Mouse (Mus musculus) macrophage (primary cell): ENCODE results near the gene Pigv. TPM values are rescaled to one million over a fixed set of nuclear protein-coding genes. Genes with fewer than 3 reads are reported as not detected.

Experiments used
- H3K27ac ChIP-seq: fragments of 350-480 bp; formaldehyde crosslinking; 2 replicates; pipeline ENCODE4 v1.9.0; 2021
- H3K36me3 ChIP-seq: fragments of 350-480 bp; formaldehyde crosslinking; 2 replicates; pipeline ENCODE4 v1.9.0; 2021; ENCODE audit errors: inconsistent target
- H3K4me3 ChIP-seq: fragments of 350-480 bp; formaldehyde crosslinking; 2 replicates; pipeline ENCODE4 v1.9.0; 2021; ENCODE audit errors: inconsistent target
- H3K79me2 ChIP-seq: fragments of 350-480 bp; formaldehyde crosslinking; 2 replicates; pipeline ENCODE4 v1.9.0; 2021; ENCODE audit errors: inconsistent target
- WGBS: methylation state at CpG from one replicate; pipeline ENCODE4 v1.1.7; 2026; ENCODE audit warnings: inconsistent platforms; ENCODE audit not compliant: missing documents; 5-methylcytosine and 5-hydroxymethylcytosine counted together
- polyA plus RNA-seq: library from polyadenylated mRNA; stranded (reverse); fragments of 250-400 nt; gene quantifications from 3 replicates; pipeline ENCODE4 v1.2.4, GENCODE M21; 2018; ENCODE audit warnings: inconsistent platforms

Pigv gene
- polyA plus RNA-seq, 1 experiment from 2014 or later: 3.4 TPM

DNA sequence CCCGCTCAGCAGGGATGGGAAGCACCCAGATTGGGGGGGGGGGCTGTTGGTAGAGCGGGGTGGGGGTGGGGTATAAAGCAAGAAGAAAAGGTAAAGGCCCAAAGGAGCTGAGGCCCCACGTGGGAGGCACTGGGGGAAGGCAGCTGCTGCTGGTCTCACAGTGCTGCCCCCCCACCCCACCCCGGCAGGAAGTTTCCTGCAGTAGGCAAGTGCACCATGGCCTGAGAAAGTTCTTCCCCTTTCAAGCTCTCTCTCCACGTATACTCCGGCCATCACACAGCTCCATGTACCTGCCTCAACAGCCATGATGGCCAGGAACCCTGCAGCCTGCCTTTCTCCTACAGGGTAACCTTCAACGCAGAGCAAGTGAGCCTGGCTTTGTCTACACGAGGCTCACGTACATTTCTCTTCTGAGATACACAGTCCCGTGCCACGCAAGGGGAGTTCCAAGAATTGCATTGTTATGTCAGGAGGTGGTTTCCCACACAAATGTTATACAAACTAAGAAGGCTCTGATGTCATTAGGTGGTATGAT, 50.2 kb downstream of the Pigv start:
- Histone ChIP-seq H3K36me3 (peaks cover 20% of the 10 kb centered on the region), H3K79me2 (peaks cover 3% of the 10 kb centered on the region; the same call in 1 of the 2 replicates), H3K4me3 (no peak overlapping the region), H3K27ac (no peak overlapping the region)
- 47% methylated on average over 9 of the region's 11 CpGs for WGBS

DNA sequence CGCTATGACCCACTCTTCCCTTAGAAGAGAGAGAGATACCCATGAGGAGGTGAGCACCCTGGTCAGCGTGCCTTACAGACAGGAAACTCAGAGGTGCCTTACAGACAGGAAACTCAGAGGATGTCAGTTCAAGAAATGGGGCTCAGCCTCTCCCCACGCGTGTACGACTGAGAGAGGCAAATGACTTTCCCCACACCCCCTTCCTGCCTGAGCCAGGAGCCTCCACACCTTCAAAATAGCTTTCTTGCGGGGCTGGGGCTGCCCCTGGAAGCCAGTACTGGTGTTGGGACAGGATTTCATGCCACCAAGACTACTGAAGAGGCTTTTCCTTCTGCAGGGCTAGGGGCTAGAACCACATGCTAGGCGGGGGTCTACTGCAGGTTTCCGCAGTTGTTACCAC, 51.8 kb downstream of the Pigv start:
- 71% methylated on average over 8 of the region's 8 CpGs for WGBS
- Histone ChIP-seq H3K27ac (no peak overlapping the region), H3K79me2 (no peaks in the 10 kb centered on the region), H3K4me3 (no peak overlapping the region), H3K36me3 (peaks cover 8% of the 10 kb centered on the region; the same call in 1 of the 2 replicates)

DNA sequence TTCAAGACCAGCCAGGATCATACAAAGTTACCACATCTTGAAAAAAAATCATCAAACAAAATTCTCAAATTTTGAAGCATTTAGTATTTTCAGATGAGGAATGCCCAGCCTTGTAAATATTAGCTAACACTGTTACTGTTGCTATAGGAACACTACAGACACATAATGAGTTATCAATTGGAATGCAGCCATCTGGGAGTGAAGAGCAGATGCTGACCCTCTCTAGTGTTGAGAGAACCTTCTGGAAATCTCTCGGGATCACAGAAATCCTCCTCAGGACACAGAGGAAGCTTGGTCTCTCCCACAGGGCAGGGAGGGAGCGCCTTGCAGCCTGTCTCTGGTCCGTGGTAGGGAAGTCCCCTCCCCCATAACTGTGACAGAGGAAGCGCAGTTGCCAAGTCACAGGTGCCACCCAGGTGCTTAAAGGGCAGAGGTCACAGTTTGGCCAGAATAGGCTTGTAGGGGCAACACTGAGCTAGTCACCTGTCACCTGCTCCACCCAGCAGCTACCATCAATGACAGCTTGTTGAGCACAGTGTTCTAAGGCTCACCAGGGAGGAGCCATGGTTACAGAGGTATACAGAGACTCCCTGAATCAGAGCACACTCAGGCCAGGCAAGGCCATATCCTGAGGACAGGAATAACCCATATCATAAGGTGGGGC, 52.8 kb downstream of the Pigv start:
- WGBS: 73% methylated on average over 4 of the region's 4 CpGs
- Histone ChIP-seq H3K79me2 (no peaks in the 10 kb centered on the region), H3K36me3 (peaks cover 4% of the 10 kb centered on the region; the same call in 1 of the 2 replicates), H3K4me3 (no peak overlapping the region), H3K27ac (no peak overlapping the region)

DNA sequence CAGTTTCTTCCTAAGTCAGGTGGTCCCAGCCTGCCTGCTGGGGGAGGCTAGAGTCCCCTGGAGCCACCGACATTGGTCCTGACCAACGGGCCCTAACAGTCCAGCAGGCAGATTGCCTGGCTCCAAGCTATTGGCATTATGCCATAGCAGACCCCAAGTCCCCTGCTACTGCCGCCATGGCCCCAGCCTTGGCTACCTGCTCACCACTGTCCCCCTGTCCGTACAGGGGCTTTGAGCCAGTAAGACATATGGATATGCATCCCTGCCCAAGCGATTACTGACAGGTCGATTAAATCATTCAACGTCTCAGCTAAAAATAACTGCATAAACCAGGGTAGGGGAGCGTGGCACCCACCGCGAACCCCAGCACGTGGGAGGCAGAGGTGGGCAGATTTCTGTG, 54.5 kb downstream of the Pigv start:
- H3K79me2 ChIP-seq: no peaks in the 10 kb centered on the region
- 97% methylated on average over 11 of the region's 11 CpGs for WGBS
- no peak overlapping the region for H3K4me3 ChIP-seq
- no peak overlapping the region for H3K27ac ChIP-seq
- H3K36me3 ChIP-seq: peaks cover 5% of the 10 kb centered on the region; the same call in 1 of the 2 replicates

DNA sequence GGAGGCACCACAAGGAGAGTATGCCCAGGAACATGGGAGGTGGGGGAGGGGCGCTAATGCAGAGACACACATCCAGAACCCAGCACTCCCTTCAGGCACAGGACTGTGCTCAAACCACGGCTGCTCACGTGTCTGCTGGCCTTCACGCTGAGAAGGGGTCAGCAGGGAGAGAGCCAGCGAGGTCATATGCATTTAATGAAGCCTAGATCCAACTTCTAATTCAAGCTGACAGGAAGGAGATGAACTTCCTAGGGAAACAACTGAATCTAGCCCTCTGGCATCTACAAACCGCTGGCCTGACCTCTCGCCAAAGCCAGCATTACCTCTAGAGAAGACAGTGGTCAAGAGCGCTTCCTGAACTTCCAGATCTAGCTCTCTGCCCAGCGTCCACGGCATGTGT, 57.0 kb downstream of the Pigv start:
- Histone ChIP-seq H3K4me3 (no peak overlapping the region), H3K36me3 (peaks cover 16% of the 10 kb centered on the region; the same call in 1 of the 2 replicates), H3K79me2 (no peaks in the 10 kb centered on the region), H3K27ac (peak overlapping the region; percentile 73)
- 87% methylated on average over 10 of the region's 10 CpGs for WGBS

DNA sequence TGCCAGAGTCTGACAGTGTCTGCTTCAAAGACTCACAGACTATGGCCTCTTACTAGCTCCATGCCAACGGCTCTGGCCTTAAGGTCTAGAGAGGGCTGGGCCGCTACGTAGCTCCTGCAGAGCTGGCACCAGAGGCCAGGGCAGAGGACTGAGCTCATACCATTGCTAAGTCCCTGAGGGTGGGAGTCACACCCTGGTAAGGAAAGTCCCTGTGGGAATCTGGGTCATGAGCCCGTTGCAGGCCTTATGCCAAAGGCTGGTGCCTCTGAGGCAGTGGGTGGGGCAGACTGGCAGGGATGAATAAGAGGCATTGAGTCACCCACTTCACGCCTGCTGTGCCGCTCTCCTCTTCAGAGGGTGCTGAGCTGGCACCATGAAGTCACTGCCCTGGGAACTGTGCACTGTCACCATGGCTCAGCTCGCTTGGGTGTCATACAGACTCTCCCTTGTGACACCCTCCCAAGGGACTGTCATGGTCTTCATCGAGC, 58.1 kb downstream of the Pigv start:
- peaks cover 16% of the 10 kb centered on the region; the same call in 1 of the 2 replicates for H3K36me3 ChIP-seq
- H3K4me3 ChIP-seq: no peak overlapping the region
- WGBS: 45% methylated on average over 6 of the region's 8 CpGs
- H3K79me2 ChIP-seq: no peaks in the 10 kb centered on the region
- H3K27ac ChIP-seq: peak overlapping the region; percentile 73

DNA sequence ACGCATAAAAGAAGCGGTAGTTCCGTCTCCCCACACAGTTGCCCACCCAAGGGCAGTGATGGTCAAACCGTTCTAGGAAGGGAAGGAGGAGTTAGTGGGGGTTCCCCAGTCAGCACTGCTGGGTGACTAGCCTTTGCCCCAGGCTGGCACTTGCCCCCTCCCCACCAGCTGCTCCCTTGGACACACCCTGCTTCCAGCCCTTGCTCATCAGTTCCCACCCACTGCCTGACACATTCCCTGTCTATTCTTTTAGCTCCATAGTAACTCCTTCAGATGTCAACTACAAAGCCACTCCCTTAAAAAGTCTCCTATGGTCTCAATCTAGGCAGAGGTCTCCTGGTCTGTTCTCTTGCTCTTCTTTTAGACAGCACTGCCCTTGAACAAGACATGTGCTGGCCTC, 58.6 kb downstream of the Pigv start:
- no peaks in the 10 kb centered on the region for H3K79me2 ChIP-seq
- 100% methylated on average over 4 of the region's 4 CpGs for WGBS
- H3K27ac ChIP-seq: peak overlapping the region; percentile 73
- peaks cover 16% of the 10 kb centered on the region; the same call in 1 of the 2 replicates for H3K36me3 ChIP-seq
- H3K4me3 ChIP-seq: no peak overlapping the region

DNA sequence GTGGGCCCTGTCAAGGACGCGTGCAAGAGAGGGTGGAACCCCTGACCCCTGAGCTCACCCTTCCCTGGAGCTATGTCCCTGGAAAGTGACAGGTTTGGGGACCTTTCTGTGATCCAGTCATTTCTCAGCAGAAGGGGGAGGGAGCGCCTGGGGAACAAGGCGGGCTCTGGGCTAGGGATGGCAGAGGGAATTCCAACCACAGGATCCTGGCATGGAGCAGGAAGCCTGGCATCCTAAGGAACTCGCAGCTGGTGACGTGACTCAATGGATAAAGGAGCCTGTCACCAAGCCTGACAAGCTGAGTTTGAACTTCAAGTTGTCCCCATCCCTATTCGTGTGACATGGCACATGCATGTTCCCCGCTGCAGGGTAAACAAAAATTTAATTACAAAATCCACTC, 59.4 kb downstream of the Pigv start:
- 98% methylated on average over 8 of the region's 8 CpGs for WGBS
- H3K36me3 ChIP-seq: peaks cover 25% of the 10 kb centered on the region; the same call in 1 of the 2 replicates
- H3K79me2 ChIP-seq: no peaks in the 10 kb centered on the region
- H3K4me3 ChIP-seq: no peak overlapping the region
- no peak overlapping the region for H3K27ac ChIP-seq

DNA sequence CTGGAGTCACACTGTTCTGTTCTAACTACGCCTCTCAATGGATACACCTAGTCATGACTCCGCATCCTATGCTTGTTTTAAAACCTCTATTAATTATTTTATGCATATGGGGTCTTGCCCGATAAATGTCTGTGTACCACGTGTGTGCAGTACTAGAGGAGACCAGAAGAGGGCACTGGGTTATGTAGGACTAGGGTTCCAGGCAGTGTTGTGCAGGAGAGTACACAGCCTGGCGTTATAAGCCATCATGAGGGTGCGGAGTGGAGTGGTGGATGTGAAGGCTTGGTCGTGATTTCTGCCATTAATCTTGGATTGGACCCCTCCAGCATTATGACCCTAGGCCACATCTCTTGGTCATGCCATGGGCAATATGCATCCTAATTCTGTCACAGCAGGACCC, 60.0 kb downstream of the Pigv start:
- H3K36me3 ChIP-seq: peaks cover 31% of the 10 kb centered on the region; the same call in 1 of the 2 replicates

DNA sequence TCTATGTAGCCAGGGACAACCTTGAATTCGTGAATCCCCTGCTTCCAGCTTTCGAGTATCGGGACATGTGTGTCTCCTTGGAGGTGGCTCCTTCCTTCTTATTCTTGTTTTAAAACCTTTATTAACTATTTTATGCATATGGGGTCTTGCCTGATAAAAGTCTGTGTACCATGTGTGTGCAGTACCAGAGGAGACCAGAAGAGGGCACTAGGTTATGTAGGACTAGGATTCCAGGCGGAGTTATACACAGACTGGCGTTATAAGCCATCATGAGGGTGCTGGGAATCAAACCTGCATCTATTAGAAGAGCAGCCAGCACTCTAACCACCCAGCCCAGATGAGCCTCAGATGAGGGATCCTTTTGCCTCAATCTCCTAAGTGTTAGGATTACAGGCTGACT, 60.6 kb downstream of the Pigv start:
- WGBS: 100% methylated on average over 2 of the region's 5 CpGs
- no peak overlapping the region for H3K4me3 ChIP-seq
- H3K36me3 ChIP-seq: peaks cover 36% of the 10 kb centered on the region; the same call in 1 of the 2 replicates
- H3K79me2 ChIP-seq: no peaks in the 10 kb centered on the region
- no peak overlapping the region for H3K27ac ChIP-seq

More for the DNA sequence above, 60.0 kb downstream of the Pigv start:
- H3K4me3 ChIP-seq: no peak overlapping the region
- WGBS: 96% methylated on average over 7 of the region's 7 CpGs
- H3K79me2 ChIP-seq: no peaks in the 10 kb centered on the region
- no peak overlapping the region for H3K27ac ChIP-seq

Other genes with a start within 250 kb of the Pigv start
- not detected in 3 replicates for gene Tent5b, start 192.5 kb downstream of the Pigv start, polyA plus RNA-seq
- gene Trnp1, start 174.1 kb downstream of the Pigv start, polyA plus RNA-seq: 0.37 to 0.80 TPM (median 0.68 TPM) in 3 replicates
- gene Kdf1, start 153.7 kb downstream of the Pigv start, polyA plus RNA-seq: not detected in 3 replicates
- 75.7 to 166 TPM (median 133 TPM) in 3 replicates for gene Nudc, start 126.7 kb downstream of the Pigv start, polyA plus RNA-seq
- gene Nr0b2, start 119.3 kb downstream of the Pigv start, polyA plus RNA-seq: 0.21 to 0.88 TPM in 2 of 3 replicates, not detected in the other
- gene Gpatch3, start 97.9 kb downstream of the Pigv start, polyA plus RNA-seq: 13.9 to 16.6 TPM (median 14.8 TPM) in 3 replicates
- gene Gpn2, start 88.3 kb downstream of the Pigv start, polyA plus RNA-seq: 5.4 to 14.2 TPM (median 12.1 TPM) in 3 replicates
- gene Sfn, start 70.5 kb downstream of the Pigv start, polyA plus RNA-seq: 2.4 to 3.6 TPM (median 3.0 TPM) in 3 replicates
- gene Zdhhc18, start 22.5 kb downstream of the Pigv start, polyA plus RNA-seq: 15.6 to 22.3 TPM (median 19.4 TPM) in 3 replicates
- gene Arid1a, start 84.1 kb upstream of the Pigv start, polyA plus RNA-seq: 24.4 to 30.0 TPM (median 27.9 TPM) in 3 replicates
- gene Rps6ka1, start 215.2 kb upstream of the Pigv start, polyA plus RNA-seq: 43.0 to 72.5 TPM (median 71.4 TPM) in 3 replicates